Mouse (Mus musculus): ENCODE measurements around the gene E2f1. TPM values are rescaled to one million over a fixed set of nuclear protein-coding genes. Genes with fewer than 3 reads are reported as not detected.

Gene E2f1
- total RNA-seq, 2 experiments from 2014 or later, result 4.9 to 5.8 TPM

GRCm38 (mm10) chr2:154549886-154550189 is 19.9 kb downstream of the E2f1 start:
- DNase-seq, result no peak

GRCm38 (mm10) chr2:154549127-154549885 is 20.4 kb downstream of the E2f1 start:
- peak; percentile 50 to 61 for DNase-seq

GRCm38 (mm10) chr2:154548688-154549087 is 21.0 kb downstream of the E2f1 start:
- no peak for DNase-seq

GRCm38 (mm10) chr2:154546711-154547110 is 23.0 kb downstream of the E2f1 start, which contains the start of gene 1700003F12Rik:
Gene 1700003F12Rik (plus strand): TSS chr2:154547085.
- DNase-seq, result no peak

GRCm38 (mm10) chr2:154543567-154544347 is 25.9 kb downstream of the E2f1 start:
- peak; percentile 70 to 80 for DNase-seq

GRCm38 (mm10) chr2:154541630-154542029 is 28.1 kb downstream of the E2f1 start:
- DNase-seq, result no peak

GRCm38 (mm10) chr2:154539720-154540119 is 30.0 kb downstream of the E2f1 start:
- DNase-seq, result no peak

GRCm38 (mm10) chr2:154538710-154539109 is 31.0 kb downstream of the E2f1 start:
- DNase-seq, result no peak

GRCm38 (mm10) chr2:154538310-154538709 is 31.4 kb downstream of the E2f1 start:
- no peak for DNase-seq

GRCm38 (mm10) chr2:154534704-154535270 is 34.9 kb downstream of the E2f1 start:
- no peak for DNase-seq

GRCm38 (mm10) chr2:154532888-154533287 is 36.8 kb downstream of the E2f1 start:
- DNase-seq, result no peak

GRCm38 (mm10) chr2:154526531-154526930 is 43.2 kb downstream of the E2f1 start:
- no peak for DNase-seq

- peak in 1 of 2 experiments; percentile 45 for DNase-seq
These were observed 44.4 kb downstream of the E2f1 start for GRCm38 (mm10) chr2:154525285-154525684.

- no peak for DNase-seq
These were observed 47.4 kb downstream of the E2f1 start for GRCm38 (mm10) chr2:154522334-154522733.

- DNase-seq, result no peak
These were observed 48.2 kb downstream of the E2f1 start for GRCm38 (mm10) chr2:154521449-154521848.

GRCm38 (mm10) chr2:154517424-154517823 is 52.3 kb downstream of the E2f1 start:
- no peak for DNase-seq

GRCm38 (mm10) chr2:154516944-154517343 is 52.7 kb downstream of the E2f1 start:
- no peak for DNase-seq

GRCm38 (mm10) chr2:154510141-154510540 is 59.6 kb downstream of the E2f1 start:
- DNase-seq, result no peak

Other genes starting within 250 kb of the E2f1 start
- gene Cdk5rap1, start 196.9 kb downstream of the E2f1 start, total RNA-seq (2021), result 10 to 100 TPM; 12.7 to 16.7 TPM
- 10 to 100 TPM; 42.3 to 48.0 TPM for gene Snta1, start 161.8 kb downstream of the E2f1 start, total RNA-seq (2021)
- 10 to 100 TPM; 49.7 to 57.7 TPM for gene Cbfa2t2, start 133.4 kb downstream of the E2f1 start, total RNA-seq (2021)
- gene 1700003F12Rik, start 22.8 kb downstream of the E2f1 start, total RNA-seq (2021), result under 1 TPM in 1 of 2 experiments, not detected in 1; 0.99 TPM
- not detected for gene Actl10, start 18.1 kb downstream of the E2f1 start, total RNA-seq (2021)
- gene Necab3, start 11.0 kb downstream of the E2f1 start, total RNA-seq (2021), result 10 to 100 TPM; 26.8 to 28.6 TPM
- gene Pxmp4, start 33.8 kb upstream of the E2f1 start, total RNA-seq (2021), result 10 to 100 TPM in 1 of 2 experiments, 1 to 10 TPM in 1; 10.0 to 10.5 TPM
- gene Zfp341, start 43.4 kb upstream of the E2f1 start, total RNA-seq (2021), result 10 to 100 TPM in 1 of 2 experiments, 1 to 10 TPM in 1; 9.2 to 10.1 TPM
- not detected for gene 4930519P11Rik, start 43.5 kb upstream of the E2f1 start, total RNA-seq (2021)
- 100 to 1,000 TPM; 212 to 220 TPM for gene Chmp4b, start 81.8 kb upstream of the E2f1 start, total RNA-seq (2021)
- not detected for gene Gm14214, start 200.1 kb upstream of the E2f1 start, total RNA-seq (2021)
- gene Raly, start 221.2 kb upstream of the E2f1 start, total RNA-seq (2021), result 10 to 100 TPM; 66.5 to 67.0 TPM
- not detected for gene a, start 221.5 kb upstream of the E2f1 start, total RNA-seq (2021)